Mouse (Mus musculus) kidney, postnatal 36 days (tissue): ENCODE data around the gene Rbpj.
A peak's percentile ranks its signal among the peaks of the same experiment; 100 is the strongest.

Experiments
- DNase-seq, 2 experiments: peaks; one replicate each; pipeline ENCODE4 v3.0.0; 2021 to 2022; ENCODE audit warnings: mixed read lengths in 2 of 2

Gene Rbpj

DNA sequence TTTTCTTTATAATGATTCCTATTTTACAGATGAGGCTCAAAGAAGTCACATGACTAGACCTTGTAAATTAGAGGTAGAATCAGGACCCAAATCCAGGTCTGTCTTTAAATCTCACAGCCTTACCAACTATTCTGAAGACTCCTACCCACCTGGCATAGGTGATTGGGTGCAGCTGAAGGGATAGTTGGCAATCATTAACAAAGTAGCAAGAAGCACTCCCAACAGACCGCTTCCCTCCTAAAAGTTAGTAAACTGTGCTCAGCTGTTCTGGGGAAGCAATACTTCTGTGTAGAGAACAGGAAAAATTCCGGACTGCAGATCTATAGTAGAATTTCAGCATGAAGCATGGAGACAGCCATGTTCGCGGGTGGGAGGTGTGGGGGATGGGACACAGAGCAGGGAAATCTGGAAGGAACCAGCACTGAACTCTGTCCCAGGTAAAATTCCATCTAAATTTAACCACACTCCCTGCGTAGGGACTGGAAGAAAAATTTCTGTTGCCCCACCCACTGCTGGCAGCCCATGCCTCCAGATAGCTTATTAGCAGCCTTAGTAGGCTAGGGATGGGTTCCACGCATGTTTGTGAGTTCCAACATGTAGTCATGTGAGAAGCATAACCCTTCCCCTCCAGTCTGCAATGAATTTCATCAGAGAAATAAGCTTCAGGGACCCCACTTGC, 3.3 kb downstream of the Rbpj start:
- DNase-seq: peak; percentile 56 to 71

DNA sequence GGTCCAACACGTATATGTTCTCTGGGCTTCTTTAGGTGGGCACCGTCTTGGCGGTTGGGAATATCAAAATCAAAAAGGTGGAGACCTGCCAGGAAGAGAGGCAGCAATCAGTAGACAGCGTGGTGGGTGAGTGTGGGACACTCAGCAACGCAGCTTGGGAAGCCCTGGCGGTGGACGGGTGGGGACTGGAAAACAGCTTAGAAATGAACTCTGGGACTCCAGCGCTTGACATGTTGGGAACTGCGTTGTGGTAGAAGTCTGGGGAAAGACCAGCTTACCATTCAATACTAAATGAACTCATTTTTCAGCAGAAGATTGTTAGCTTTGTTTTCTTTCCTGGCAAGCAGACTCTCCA, 3.8 kb downstream of the Rbpj start:
- peak in 1 of 2 experiments; percentile 30 for DNase-seq

DNA sequence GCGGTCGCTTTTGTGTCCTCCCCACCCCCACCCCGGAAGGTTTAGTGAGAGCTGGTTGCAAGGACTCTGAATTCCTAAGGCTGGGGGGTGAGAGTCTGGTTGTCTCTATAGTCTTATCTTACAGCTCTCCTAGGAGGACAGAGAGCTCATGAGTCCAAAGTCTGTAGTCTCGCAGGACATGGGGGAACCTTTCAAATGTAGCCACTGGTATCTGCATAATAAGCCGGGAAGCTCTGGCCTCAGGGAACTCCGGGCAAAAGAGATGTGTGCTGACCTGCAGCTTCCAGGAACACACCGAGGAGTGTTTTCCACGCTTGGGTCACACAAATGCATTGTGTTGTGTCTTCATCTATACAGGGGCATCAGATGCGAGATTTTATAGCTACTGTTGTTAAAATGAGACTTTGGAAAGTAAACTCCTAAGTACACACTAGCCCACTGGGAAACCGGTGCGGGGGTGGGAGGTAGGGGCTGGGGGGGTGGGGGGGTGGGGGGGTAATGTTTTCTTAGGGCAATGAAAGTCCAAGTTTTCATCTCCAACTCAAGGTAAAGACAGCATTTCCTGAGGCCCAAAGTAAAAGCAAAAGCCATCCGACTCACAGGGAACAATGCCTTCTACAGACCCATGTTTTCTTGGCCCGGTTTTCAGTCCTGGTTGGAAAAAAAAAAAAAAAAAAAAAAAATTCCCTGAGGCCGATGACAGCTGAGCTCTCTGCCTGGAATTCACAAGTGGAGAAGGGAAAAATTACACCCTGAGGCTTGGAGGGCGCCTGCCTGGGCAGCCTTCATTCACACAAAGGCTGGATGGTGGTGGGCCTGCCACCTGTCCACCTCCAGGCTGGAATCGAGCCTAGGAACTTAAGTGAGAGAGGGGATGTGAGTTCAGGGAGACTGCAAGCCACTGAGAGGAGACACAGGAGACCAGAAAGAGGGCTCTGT, 4.5 kb downstream of the Rbpj start:
- peak in 1 of 2 experiments; percentile 31 for DNase-seq

DNA sequence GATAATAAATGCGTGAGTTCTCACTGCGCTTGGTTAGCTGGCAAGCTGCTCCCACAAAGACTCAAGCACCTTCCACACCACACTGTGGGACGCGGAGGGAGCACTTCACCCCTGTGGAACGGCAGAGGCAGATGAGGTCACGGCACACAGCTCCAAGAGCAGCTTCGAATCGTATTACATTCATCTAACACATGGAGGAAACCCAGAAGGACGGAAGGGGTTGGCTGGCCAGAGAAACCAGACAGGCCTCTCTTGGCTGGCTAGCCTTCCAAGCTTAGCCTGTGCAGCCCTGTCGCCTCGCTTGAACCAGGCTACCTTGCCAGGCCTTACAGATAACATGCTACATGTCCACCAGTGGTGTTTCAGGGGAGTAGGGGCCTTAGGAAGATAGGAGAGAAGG, 6.5 kb downstream of the Rbpj start:
- no peak for DNase-seq

DNA sequence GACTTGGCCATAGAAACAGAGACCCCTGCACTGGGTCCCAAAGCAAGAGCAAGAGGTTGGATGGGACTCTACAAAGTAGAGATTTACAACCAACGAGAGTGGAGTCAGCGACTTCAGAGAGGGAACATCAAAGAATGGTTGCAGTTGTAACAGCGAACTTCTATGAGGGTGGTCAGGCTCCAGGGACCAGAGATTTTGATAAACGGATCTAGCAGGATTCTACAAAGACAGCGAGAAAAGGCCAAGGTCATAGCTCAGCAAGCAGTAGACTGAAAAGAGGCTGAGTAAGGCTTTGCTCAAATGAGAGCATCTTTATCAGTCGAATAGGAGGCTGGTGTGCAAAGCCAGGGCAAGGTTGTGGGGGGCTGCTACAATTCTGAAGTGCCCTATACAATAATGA, 13.2 kb downstream of the Rbpj start:
- no peak for DNase-seq

DNA sequence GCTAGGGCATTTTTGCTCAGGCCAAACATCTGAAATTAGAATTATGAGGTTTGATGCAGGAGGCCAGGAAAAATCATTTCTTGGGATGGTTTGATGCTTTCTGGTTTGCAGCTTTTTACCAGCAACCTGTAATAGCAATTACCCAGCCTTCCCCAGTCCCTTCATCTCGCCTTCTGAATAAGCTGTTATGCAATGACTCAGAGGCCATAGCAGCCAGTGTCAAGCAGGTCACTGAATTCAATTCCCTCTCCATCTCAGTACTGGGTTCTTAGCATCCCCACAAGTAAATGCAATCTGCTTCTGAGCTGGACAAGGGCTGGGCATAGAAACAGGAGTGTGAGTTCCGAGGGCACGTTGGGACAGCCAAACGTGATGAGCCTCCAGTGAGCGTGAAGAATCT, 13.9 kb downstream of the Rbpj start:
- DNase-seq: no peak

DNA sequence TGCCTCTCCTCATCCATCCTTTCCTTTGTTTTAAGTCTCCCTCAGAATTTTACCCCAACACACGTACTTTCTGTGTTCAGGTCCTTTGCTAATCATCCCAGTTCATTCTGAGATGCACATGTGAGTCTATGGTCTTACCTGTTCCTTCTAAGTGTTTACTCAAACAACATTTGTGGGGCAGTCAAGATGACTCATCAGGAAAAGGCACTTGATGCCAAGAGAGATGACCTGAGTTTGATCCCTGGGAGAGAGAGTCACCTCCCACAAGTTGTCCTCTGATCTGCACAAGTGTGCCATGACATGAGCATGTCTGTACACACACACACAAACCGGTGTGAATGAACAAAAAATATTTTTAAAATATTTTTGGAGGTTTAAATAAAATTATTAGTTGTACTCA, 15.1 kb downstream of the Rbpj start:
- no peak for DNase-seq

DNA sequence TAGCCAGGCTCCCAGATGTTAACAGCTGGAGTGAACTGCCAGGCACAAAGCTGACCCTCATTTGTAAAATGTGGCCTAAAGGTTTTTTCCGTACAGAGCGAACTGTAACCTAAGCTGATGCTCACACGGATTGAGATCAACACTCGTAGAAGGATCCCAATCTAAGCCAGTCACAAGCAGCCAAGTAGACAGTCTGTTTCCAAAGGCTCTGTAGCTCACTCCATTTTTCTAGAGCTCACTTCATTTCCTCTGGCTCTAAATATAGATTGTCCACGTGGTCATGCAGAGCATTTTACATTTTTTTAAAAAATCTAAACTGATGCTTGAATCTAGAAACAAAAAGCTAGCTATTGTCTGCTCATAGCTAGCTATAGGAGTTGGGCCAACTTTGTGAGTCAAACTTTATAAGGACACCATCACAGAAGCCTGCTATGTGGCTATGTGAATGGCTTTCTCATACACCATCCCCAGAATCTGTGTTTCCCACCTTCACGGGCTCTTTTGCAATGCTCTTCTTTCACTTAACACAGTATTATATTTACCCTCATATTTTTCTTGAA, 19.2 kb downstream of the Rbpj start:
- no peak for DNase-seq

DNA sequence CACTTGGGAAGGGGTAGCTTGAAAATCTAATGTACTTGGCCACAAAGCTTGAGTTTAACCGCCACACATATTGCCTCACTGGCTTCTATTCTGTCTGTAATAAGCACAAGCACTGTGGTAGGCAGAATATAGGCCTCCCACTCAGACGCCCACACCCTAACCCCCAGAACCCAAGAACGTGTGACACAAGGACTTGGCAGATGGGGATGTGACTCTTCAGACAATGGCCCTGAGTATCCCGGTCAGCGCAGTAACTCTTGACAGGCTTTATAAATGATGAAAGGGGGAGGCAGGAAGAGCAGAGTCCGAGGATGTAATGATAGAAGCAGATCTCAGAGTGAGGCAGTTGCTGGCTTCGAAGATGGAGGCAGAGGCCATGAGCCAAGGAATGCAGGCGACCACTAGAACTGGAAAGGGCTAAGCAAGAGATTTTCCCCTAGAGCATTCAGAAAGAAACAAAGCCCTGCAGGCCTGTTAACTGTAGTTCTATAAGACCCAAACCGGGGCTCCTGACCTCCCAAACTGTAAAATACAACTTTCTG, 20.1 kb downstream of the Rbpj start:
- DNase-seq: no peak

DNA sequence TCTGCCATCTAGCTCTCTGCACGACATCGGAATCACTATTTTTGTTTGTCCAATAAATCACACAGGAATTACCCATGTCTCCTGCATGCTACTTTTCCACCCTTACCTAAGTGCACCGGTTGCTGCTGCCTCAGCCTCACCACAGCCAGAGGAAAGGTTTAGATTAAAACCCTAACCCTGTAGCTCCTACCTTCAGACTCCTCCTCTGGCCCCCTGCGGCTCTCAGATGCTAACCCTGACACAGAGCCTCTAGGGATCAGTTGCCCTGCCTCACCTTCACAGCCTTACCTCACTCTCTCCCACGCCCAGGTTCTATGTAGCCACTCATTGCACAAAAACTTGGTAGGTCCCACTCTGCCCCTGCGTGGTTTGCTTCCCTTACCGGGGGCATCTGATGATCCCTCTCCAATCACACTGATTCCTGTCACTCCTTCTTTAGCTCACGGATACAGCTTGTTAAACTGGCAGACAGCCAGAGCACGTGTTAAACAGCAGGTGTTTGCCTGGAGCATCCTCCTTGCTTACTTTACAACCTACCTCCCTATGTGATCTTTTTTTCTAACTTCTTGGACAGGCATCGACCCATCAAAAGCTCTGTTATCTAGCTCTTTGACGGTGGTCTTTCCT, 21.1 kb downstream of the Rbpj start:
- DNase-seq: no peak

DNA sequence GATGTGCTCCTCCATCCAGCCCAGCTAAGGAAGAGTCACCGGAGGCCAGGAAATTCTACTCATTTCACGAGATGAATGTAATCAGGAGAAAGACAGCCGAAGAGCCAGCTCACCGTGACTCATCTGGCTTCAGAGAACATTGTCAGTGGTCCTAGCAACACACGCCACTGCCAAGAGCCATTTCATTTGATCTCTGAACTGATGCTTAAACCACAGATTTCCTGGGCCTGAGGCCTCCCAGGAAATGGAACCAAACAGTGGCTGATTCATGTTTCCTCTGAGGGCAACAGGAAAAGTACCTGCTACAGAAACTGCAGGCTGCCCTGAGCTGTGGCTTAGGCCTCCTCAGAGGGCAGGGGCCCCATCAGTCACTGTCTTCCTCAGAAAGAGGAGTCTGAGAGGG, 24.7 kb downstream of the Rbpj start:
- peak in 1 of 2 experiments; percentile 8 for DNase-seq

DNA sequence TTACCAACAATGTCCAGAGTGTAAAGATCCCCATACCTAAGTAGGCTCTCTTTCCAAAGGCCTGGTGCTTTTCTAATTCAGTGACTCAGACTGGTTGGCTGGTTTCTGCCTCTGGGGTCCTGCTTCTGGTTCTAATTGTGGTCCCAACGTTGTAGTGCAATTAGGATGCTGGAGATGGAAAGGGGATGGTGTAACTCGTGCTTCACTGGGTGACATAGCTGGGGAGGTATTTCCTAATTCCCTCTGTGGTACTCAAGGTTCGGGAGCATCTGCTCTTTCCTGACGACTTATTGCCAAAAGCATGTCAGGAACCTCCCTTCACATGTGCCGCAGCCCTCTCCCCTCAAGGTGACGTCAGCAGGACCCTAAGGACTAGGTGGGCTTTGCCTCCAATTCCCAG, 27.8 kb downstream of the Rbpj start:
- no peak for DNase-seq

DNA sequence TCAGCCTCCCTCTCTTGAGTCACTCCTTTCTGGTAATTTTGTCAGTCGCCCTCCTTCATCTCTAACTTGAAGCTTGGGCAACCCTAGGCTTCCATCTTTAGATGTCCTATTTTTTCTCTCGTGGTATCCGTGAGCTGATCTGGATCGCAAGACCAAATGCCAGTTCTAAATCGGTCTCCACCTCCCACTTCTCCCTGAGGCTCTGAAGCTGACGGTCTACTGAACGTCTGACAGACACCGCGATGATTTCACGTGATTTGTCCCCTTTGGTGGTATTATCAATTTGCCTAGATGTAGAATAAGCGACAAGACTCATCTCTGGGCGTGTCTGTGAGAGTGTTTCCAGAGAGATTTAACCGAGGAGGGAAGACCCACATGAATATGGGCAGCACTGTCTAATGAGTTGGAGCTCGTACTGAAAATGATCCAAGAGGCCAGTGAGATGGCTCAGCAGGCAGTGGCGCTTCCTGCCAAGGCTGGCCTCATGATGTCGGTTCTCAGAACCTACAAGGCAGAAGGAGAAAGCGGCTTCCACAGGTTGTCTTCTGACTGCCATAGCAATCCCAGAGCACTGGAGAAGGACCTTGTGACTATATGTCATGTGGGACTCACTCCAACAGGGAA, 28.7 kb downstream of the Rbpj start:
- DNase-seq: no peak

DNA sequence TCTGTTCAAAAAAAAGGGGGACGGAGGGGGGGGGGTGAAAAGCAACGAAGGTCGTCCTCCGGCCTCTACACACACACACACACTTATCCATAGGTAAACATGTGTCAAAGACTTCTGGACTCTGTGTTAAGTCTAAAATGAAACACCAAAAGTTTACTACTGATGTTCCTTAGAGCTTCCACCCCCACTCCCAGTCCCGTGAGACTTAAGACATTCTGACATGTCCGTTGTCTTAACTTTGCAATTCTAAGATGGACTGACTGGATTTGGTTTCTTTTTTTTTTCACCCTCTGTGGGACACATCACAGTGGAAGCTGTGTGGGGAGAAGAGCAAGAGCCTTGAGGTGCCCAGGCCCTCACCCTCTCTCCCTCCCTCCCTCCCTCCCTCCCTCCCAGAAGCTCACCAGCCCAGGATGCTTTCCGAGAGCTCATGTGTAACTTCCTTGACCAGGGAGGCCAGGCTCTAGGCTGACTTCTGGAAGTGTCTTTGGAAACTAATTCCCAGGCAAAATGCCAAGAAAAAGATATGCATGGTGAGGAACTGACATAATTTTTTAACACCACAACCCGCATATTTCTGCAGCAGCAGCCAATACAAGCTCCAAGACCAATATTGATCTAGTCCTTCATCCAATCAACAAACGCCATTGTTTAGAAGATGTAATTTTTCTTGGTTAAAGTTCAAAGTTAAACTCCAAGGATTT, 31.0 kb downstream of the Rbpj start:
- DNase-seq: peak in 1 of 2 experiments; percentile 50

DNA sequence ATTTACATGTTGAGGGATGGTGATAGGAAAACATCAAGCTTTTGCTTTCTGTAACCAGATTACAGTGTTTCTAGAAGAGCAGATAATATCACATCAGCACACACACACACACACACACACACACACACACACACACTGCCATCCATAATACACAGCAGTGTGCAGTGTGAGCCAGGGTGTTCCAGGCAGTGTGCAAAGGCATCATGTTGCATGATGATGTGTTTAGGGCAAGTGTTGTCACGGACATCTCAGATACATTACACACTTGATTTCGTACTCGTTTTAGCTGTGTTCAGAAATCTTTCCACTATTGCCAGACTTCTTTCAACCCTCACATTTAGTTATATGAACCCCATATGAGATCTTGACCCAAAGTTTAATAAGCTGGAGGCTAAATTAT, 33.6 kb downstream of the Rbpj start:
- DNase-seq: no peak

DNA sequence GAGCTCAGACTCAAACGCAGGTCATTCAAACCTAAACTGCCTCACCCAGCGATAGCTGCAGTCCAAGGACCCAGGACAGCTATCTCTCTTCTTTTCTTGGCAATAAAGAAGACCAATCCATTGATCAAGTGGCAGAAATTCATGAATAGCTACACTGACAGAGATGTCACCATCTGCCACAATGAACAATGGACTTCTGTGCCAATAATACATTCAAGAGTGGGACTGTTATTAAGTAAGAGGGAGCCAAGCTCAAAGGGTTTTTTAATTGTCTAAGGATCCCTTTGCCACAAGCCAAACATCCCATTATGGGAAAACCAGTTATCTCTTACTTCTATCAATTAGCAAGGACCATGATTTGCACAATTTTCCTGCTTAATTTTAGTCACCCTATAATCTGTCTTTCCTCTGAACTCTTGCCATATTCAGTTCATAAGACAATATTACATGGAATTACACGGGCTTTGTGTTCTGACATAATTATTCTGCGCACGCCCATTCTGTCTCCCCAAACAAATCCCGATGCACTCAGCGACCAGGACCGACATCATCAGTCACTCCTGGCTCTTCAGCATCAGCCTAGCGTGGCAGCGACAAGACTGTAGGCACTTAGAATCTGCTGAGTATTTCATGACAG, 34.7 kb downstream of the Rbpj start:
- DNase-seq: no peak

DNA sequence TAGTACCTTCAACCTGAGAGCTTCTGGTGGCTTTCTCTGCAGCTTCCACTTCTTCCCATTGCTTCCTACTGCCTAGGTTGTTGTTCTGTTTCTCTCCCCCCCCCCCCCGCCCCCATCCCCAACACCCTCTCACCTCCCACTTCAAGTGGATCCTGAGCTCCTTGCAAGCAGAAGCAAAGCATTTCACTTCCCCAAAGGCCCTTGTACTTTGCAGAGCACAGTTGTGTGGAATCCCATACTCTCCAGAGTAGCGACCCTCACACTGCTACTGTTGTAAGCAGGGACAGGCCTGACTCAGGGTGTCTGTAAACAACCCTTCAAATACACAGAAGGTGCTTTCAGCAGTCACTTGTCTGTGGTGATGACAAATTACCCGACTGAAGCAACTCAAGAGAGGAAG, 37.3 kb downstream of the Rbpj start:
- no peak for DNase-seq

DNA sequence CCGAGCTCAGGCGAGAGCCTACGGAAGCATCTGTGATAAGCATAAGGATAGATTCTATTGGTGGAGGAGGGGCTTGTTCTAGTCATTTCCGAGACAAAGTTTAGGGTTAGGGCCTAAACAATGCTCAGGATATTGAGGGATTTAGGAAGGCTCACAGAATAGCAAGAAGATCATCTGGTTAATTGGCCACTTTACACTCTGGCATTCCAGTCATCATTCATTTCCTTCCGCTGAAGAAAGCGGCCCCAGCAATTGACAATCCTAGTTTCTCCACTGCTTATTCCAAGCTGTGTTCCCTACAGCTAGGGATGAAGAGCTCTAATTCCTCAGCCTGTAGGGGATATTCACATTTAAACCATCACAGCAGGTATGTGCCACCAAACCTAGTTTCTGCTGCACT, 39.8 kb downstream of the Rbpj start:
- no peak for DNase-seq

DNA sequence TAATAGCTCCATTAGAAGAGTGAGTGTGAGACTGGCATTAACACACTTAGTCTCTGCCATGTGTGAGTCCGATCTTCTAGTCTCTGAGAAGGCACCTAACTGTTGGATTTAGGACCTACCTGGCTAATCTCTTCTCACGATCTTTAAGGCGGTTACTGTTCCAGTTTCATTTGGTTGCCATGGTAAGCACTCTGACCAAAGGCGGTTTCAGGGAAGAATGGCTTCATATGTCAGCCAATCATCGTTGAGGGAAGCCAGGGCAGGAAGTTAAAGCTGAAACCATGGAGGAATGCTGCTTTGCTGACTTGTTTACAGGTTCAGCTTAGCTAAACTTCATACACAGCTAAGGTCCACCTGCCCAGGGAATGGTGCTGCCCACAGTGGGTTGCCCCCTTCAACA, 41.4 kb downstream of the Rbpj start:
- no peak for DNase-seq

DNA sequence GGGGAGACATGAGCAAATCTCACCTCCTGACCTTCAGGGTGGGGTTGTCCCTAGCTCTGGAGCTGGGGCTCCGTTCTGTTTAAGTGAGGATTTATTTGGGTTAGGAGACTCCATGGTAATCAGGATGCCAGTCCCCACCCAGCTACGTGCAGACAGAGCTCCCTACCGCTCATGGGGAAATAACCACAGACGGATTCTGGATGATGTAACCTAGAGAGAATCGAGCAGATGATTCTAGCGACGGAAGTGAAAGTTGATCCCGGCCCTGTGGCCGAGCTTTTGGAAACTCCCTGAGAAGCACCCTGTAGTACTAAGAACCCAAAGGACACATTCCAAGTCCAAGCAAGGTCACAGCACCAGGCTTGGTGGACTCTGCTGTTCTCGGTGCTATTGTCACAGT, 43.5 kb downstream of the Rbpj start:
- DNase-seq: peak; percentile 4 to 15

DNA sequence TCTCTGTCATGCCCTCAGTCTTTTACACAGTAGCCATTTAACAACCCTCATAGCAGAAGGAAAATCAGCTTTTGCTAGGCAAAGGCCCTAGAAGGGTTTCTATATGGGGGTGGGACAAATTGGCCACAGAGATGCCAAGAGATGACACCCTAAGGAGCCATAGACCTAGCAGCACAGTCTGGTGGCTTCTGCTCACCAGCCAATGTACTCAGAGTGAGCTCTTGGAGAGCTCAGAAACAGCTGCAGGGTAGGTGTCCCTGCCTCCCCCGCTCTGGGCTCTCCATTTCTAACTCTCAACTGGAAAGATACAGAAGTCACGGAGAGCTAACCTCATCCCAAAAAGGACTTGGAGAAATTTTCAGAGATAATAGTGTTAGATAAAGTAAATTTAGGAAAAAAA, 44.0 kb downstream of the Rbpj start:
- no peak for DNase-seq

DNA sequence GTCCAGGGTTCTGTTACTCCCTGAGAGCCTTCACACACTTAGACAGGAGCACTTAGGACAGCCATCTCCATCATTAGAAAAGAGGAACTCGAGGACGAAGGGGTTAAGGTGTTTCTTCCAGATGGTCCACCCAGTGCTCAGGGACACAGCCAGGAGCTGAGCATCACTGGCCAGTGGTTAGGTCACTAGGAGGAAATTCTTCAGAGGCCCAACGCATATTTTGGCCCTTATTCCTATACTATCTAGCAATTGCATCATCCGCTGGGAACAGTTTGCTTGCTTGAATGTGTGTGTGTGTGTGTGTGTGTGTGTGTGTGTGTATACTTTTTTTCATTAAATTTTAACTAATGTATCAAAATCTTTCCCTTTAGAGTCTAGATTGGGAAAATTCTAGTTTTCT, 45.5 kb downstream of the Rbpj start:
- DNase-seq: no peak
